Mouse (Mus musculus) bone marrow macrophage, adult 2 months (primary cell): Measurements from ENCODE around the gene Lrig3. TPM values are rescaled to one million over a fixed set of nuclear protein-coding genes. Genes with fewer than 3 reads are reported as not detected.

Source experiments
- H3K27ac ChIP-seq: 2 replicates; pipeline ENCODE4 v1.5.1; 2012; ENCODE audit warnings: low read depth, low read length; ENCODE audit not compliant: insufficient read depth
- H3K4me1 ChIP-seq: 2 replicates; pipeline ENCODE4 v1.6.1; 2012; ENCODE audit warnings: low read length; ENCODE audit not compliant: control insufficient read depth, insufficient read depth
- H3K4me3 ChIP-seq: 2 replicates; pipeline ENCODE4 v1.5.1; 2012; ENCODE audit warnings: mild to moderate bottlenecking, low read length, moderate library complexity; ENCODE audit not compliant: insufficient read depth
- CTCF ChIP-seq: IDR thresholded peaks from 2 replicates; pipeline ENCODE4 v1.5.1; 2012; ENCODE audit warnings: low read depth, mild to moderate bottlenecking, low read length, moderate library complexity
- POLR2A ChIP-seq: IDR thresholded peaks from 2 replicates; pipeline ENCODE4 v1.6.1; 2012; ENCODE audit warnings: mild to moderate bottlenecking, low read depth, low read length, borderline replicate concordance
- polyA plus RNA-seq: library from polyadenylated mRNA; stranded (reverse); fragments of >200 nt; gene quantifications from 2 replicates; pipeline ENCODE4 v1.2.4, GENCODE M21; 2012; ENCODE audit not compliant: missing spikeins, insufficient read depth, insufficient read length

Gene Lrig3
- 0.46 and 0.65 TPM in 2 replicates for polyA plus RNA-seq

DNA sequence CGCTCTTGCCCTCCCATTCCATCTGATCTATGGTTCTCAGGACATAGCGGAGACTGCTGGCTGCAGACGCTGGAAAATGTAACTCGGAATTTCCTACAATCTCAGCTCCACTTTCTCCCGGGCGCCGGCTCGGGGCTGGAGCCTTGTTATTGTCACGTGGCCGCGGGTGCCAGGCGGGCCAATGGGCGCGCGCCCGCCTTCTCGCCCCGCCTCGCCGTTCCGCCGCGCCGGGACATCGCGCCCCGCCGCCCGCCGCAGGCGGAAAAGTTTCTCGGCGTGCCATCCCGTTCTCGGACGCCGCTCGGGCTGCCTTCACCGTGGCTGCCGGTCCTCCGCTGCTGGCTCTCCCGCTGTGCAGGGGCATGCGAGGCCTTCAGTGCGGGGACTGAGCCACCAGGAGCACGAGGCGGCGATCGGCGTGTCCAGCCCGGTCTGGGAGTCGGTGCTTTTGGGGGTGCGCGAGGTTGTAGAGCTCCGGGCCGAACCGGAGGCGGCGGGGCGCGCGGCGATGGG, at the start of gene Lrig3:
Gene Lrig3, plus strand, starts transcription at position 201 of the 513 bp plus-strand sequence.
- Histone ChIP-seq H3K4me3 (peak within 1 kb of the TSS; percentile 89), H3K4me1 (peaks cover 2% of the 10 kb centered on the region; the same call in 1 of the 2 replicates), H3K27ac (no peak within 1 kb of the TSS)
- no peak for TF ChIP-seq POLR2A
- no peak for TF ChIP-seq CTCF

DNA sequence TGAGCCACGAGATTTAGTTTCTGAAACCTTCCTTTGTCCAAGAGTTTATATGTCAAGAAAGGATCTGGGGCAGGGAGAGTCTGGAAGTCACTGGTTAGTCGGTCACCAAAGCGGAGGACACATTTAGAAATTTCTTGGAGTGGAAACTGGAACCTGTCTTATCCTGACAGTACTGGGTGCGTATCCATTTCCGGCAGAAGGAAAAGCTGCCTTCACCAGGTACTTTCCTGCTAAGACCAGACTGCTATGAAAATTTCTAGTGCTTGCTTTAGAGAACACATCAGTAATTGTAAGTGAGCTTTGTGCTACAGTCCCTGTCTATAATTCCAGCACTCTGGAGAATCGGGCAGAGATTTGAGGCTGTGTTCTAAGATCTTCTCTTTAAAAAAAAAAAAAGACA, 49.2 kb upstream of the Lrig3 start:
- TF ChIP-seq CTCF (no peak), POLR2A (no peak)
- no peaks in the 10 kb centered on the region for H3K4me1 ChIP-seq
- no peak overlapping the region for H3K4me3 ChIP-seq

DNA sequence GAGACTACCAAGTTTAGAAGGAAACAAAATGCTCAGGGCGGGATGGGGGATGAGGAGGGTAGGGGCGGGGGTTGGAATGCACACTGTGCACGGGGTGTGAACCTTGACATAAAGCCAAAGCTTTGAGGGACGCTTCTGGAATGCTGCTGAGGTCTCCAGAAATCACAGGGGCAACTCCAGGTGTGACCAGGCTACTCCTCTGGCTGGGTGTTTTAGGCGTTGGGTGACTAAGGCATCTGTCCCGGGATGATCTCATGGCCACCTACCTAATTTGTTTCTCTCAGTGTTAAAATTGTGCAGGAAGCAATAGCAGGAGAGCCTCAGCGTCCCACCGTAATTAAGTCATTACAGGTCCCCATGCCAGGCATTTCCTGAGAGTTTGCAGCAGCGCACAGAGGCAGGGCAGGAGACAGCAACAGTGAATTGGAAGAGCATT, 48.5 kb upstream of the Lrig3 start:
- no peak overlapping the region for H3K27ac ChIP-seq
- TF ChIP-seq POLR2A (no peak), CTCF (no peak)
- H3K4me3 ChIP-seq = no peak overlapping the region
- H3K4me1 ChIP-seq = no peaks in the 10 kb centered on the region

More for the DNA sequence above, 49.2 kb upstream of the Lrig3 start:
- no peak overlapping the region for H3K27ac ChIP-seq

DNA sequence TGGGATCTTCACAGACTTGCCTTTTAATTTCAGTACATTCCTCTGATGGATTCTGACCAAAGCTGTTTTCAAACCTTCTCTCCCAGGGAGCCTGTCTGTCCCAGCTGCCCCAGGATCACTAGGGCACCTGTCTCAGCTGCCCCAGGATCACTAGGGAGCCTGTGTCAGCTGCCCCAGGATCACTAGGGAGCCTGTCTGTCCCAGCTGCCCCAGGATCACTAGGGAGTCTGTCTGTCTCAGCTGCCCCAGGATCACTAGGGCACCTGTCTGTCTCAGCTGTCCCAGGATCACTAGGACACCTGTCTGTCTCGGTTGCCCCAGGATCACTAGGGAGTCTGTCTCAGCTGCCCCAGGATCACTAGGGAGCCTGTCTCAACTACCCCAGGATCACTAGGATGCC, 47.0 kb upstream of the Lrig3 start:
- H3K4me1 ChIP-seq = no peaks in the 10 kb centered on the region
- no peak for TF ChIP-seq POLR2A
- no peak for TF ChIP-seq CTCF
- H3K4me3 ChIP-seq = no peak overlapping the region
- H3K27ac ChIP-seq = no peak overlapping the region

- no peak for TF ChIP-seq POLR2A
- TF ChIP-seq CTCF = no peak
- Histone ChIP-seq H3K4me3 (no peak overlapping the region), H3K4me1 (no peaks in the 10 kb centered on the region), H3K27ac (no peak overlapping the region)
Measured at GRCm38 (mm10) chr10:125921654-125922446, 44.1 kb upstream of the Lrig3 start.

- TF ChIP-seq POLR2A (no peak), CTCF (no peak)
- Histone ChIP-seq H3K4me3 (no peak overlapping the region), H3K27ac (no peak overlapping the region), H3K4me1 (no peaks in the 10 kb centered on the region)
Measured at GRCm38 (mm10) chr10:125929961-125930360, 36.0 kb upstream of the Lrig3 start.

DNA sequence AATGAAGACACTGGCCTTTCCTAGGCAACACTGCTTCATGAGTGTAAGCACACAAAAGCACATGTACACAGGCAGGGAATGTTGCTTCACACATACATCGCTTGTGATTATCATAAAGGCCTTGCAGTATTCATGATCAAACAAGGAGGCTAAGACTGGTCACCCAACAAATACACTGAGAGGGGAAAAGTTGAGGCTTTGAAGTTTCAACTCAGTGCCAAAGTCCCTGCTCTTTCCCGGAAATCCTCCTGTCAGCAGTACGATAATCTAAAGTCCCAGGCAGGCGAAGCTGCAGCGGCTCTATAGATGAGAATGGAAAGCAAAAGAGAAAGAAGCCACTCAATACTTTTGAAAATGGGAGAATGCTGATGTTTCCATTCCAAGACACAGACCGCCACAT, 32.6 kb upstream of the Lrig3 start:
- Histone ChIP-seq H3K4me1 (no peaks in the 10 kb centered on the region), H3K4me3 (no peak overlapping the region), H3K27ac (no peak overlapping the region)
- no peak for TF ChIP-seq CTCF
- no peak for TF ChIP-seq POLR2A

DNA sequence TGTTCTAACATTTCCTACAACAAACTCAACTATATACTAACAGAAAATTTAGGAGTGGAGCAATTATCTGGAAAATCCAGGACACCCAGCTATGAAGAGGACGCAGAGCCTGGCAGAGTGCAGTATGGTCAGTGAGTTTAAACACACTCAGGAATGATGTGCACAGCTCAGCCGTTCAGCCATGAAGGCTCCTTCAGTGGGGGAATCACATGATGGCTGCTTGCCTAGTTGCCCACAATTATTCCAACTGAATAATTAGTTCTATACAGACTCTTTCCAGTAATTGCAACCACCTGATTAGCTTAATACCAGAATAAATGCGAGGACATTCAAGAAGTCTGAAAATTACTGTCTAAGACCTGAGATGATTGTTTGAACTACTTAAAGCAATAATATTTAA, 31.9 kb upstream of the Lrig3 start:
- no peak overlapping the region for H3K27ac ChIP-seq
- H3K4me3 ChIP-seq = no peak overlapping the region
- no peaks in the 10 kb centered on the region for H3K4me1 ChIP-seq
- TF ChIP-seq CTCF (no peak), POLR2A (no peak)

DNA sequence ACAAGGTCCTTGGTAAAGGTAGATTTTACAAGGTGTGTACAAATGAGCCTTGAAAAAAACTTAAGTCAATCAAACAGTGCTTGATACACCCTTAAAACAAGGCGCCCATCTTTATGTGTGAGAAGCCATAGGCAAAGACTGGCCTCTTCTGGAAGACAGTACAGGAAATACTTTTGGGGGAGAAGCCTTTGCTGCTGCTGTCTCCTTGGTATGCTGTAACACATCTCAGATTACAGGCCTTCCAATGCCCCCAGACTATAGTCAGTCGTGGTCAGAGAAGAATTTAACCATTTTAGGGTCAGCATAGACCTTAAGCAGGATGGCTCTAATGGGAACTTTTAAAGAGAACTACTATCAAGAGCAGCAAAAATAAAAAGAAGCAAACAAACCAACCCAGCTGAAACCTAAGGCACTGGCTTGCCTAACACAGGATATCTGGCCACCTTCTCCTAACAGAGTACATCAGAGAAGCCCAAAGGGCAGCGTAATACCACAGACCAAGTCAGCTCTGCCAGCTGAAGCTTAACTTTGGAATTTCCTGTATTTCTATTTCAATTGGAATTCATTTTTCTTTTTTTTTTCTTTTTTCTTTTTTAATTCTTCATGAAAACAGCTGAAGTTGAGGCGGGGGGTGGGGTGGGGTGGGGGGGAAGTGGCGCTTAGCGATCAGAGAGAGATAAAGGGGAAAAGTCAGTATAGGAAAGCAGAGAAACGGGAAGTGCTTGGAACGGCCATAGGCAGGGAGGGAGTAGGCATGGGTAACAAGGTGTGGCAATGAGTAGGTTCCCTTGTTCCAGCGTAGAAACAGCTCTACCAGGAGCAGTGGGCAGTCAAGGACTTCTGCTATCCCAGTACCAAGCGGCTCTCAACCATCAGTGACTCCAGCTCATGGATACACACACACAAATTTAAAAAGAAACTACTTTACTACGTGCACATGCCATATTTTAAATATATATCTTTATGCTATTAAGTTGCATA, 28.2 kb upstream of the Lrig3 start:
- Histone ChIP-seq H3K4me1 (no peaks in the 10 kb centered on the region), H3K4me3 (no peak overlapping the region), H3K27ac (no peak overlapping the region)
- no peak for TF ChIP-seq POLR2A
- TF ChIP-seq CTCF = no peak
